Mouse (Mus musculus): ENCODE results near the gene Scp2. TPM values are rescaled to one million over a fixed set of nuclear protein-coding genes. Genes with fewer than 3 reads are reported as not detected.

Gene Scp2
- polyA plus RNA-seq, 1 experiment from 2014 or later, result 333 TPM

DNA sequence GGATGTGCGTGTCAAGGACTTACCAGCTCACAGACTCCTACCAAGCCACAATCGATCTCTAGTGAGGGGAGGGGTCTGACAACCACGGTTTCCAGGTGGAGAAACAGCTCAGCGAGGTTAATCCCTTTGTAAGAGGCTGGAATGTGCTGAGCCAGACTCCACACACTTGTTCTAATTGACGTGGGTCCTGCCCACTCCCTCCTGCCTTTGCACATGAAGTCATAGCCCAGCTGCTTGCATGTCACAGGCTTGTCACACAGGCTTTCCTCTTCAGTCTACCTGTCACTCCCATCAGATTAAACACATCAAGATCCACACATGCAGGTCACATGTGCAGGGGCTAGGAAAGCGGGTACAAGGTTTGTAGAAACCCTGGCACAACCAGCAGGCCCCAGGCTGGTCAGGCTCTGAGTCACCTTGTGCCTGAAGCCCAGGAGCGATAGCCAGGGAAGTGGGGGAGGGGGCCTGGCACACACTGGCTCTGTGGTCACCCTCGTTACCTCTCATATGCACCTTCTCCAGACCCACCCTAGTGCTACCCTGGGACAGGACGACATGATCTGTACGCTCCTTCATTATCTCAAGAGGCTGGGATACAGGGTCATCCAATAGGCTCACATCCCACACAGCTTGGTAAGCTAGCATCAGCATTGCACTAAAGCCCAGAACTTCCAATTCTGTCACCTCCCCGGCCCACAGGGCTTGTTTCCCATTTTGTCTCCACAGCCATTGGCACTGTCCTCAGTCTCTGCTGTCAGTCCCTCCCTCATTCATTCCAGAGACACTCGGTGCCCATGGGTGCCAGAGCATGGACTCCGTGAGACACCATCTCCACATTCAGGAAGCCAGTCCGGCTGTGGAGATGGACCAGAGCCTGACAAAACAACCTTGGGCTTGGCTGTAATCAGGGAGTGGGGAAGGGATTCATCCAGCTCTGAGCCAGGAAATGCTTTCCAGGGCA, 125.6 kb downstream of the Scp2 start:
- peak; percentile 14 for DNase-seq (ENCODE audit: low spot score)

DNA sequence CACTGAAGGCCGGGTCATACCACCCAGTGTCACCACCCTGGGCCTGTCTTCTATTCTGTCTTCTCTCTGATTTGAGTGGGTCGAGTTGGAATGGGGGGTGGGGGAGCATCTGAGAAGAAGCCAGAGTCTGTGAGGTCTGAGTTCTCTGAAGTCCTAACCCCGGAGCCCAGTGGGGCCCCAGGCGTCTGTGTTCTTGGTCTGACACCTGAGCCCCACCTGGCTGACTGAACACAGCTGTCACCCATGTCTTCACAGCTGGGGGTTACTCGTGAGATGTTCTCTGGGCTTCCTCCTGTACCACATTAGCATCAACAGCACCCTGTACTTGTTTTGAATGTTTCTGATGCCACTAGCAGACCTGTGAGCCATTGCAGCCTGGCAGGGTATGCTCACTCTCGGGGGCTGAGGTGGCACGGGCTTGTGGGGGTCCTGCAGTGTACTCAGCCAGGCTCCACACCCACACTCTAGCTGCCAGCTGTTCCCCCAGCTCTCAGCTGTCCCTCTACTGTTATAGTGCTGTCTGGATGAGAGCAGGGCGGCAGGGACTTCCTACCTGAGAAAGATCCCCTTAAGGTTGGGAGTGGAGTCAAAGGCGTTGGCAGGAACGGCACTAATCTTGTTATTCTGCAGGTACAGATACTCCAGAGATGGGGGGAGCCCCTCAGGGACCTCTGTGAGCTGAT, 126.4 kb downstream of the Scp2 start:
- DNase-seq (ENCODE audit: low spot score), result peak; percentile 86

DNA sequence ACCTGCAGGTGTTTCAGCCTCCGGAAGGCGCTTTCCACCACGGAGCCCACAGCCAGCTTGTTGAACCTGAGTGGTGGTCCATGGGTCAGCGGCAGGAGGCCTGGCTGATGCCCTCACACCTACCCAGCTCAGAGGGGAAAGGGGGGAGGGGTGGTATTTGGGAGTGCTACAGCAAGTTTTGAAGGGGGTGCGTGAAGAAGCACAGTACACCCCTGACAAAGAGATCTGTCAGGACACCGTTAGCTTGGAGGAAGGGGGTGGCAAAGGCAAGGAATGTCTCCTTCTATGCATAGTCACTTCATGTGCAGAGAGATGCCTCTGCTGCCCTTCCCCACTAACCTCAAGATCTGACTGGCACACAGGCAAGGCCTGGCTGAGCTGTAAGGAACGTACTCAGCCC, 127.0 kb downstream of the Scp2 start:
- no peak for DNase-seq (ENCODE audit: low spot score)

DNA sequence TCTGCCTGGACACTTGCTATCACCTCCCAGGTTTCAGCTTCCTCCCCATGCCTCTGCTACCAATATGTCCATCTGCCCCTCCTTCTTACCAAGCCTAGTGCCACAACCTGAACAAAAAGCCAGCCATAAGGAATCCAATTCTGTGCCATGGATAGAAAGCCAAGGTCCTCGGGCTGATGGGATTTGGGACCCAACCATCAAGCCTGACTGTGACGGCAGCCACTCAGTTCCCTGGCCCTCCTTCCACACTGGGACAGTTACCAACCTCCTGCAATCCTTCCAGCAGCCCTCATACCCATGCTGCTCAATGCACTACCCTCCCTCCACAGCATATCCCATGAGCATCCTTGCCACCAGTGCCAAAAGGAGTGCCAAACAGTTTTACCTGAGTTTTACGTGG, 128.5 kb downstream of the Scp2 start:
- DNase-seq (ENCODE audit: low spot score), result no peak

DNA sequence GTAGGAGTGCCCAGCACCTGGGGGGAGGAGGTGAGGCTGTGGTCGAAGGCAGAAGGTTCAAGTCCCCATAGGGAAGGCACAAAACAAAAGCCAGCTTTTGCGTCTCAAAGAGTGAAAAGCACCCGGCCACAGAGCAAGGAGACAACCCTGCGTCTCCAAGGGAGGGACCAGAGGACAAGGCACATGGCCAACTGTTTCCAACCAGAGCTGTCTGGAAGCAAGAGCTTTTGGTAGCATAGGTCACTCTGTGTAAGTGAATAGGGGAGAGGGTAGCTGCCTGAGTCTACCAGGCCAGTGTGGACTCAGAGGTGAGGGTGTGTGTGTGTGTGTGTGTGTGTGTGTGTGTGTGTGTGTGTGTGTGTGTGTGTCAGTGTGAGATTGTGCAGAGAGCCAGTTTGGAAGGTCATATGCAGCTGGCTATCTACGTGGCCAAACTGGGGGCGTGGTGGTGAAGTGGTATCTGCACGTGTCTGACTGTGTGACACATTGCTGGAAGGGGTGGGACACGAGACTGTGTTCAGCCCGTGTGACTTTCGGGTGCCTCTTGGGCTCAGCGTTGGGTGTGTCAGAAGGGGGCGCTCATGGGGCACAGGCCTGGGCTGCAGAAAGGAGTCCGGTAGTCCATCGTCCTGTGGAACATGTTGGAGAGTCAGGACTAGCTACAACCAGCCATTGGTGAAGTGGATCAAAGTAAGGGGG, 129.6 kb downstream of the Scp2 start:
- DNase-seq (ENCODE audit: low spot score), result no peak

DNA sequence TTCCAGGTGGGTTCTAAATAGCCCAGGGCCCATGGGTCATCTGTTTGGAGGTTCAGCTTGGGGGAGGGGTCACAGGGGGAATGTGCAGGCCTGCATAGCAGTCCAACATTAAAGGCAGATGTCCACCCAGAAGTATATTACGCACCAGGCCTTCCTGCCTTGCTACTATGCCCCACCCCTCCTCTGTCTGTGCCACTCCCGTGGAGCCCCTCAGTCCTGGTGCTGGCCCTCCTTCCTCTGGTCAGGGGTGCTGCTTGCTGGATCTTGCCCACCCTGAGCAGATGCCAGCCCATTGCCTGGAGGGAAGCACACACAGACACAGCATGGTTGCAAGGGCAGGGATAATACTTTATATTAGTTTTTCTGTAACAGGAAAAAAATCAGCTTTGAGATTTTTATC, 130.3 kb downstream of the Scp2 start:
- no peak for DNase-seq (ENCODE audit: low spot score)

DNA sequence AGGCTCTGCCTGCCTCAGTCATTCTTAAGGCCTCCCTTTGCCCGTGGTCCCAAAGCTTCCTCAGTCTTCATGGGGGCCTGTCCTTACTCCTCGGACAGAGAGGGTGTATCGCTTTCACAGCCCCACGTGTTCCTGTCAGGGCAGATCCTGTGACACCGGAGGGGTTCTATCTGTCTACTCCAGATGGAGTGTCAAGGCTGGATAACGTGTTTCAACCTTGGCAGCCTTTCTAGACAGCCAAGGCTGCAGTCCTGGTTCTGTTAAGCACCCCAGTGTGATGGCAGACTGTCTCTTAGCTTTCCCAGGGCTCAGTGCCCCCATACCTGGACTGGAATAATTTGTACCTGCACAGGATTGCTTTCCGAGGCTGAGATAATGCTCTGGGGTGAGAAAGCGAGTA, 136.3 kb downstream of the Scp2 start:
- DNase-seq (ENCODE audit: low spot score), result no peak

DNA sequence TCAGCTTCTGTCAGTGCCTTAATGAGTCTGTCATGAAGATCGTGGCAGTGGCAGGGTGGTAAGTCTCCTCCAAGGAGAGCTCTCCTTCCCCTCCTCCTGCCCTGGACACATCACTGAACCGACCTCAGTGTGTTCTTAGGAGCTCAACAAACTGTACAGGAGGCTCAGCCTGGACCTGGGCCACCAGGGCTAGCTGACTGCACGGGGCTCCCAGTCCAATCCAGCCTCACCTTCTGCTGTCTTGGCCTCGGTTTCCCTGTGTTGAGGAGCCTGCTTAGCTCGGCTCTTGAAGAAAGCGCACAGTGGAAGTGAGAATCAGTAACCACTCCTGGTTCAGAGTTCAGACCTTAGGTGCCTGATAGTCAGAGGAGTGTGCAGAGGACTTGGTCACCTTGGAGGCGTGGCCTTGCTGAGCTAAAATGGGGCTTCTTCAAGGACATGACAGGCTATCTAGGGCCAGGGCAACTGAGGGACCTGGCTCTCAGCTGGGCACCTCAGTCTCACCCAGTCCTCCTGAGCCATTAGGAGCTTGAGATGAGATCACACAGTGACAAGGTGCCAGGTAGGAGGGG, 137.2 kb downstream of the Scp2 start:
- no peak for DNase-seq (ENCODE audit: low spot score)

DNA sequence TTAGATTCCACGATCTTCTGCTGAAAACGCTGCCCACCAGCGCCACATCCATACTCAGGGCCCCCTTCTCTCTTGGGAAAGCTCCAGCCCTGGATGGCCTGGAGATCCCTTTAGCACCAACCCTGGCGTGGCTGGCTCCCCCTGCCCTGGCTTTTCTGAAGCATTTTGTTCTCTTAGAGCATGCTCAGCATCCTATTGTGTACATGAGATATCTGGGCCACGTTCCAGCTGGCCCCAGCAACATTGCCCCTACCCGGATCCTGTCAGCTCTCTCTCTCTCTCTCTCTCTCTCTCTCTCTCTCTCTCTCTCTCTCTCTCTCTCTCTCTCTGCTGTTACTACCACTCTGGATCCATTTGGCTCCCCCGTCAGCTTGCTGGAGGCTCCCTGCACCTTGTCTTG, 139.5 kb downstream of the Scp2 start:
- DNase-seq (ENCODE audit: low spot score), result no peak

DNA sequence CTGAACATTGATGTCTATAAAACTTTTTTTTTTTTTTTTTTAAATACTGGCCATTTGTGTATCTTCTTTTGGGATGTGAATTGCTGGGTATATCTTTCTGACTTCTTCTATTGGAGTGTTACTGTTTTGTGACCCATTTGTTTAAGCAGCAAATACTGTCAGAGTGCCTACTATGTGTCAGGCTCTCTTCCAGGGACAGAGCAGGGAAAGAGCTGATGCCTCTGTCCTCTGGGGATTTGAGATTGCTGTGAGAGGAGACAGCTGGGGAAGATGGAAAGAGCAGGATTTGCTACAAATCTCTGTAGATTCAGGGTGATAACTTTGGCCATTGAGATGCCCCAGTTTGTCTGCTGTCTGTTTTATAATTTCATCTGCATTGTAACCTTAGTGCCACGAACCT, 145.4 kb downstream of the Scp2 start:
- no peak for DNase-seq (ENCODE audit: low spot score)

DNA sequence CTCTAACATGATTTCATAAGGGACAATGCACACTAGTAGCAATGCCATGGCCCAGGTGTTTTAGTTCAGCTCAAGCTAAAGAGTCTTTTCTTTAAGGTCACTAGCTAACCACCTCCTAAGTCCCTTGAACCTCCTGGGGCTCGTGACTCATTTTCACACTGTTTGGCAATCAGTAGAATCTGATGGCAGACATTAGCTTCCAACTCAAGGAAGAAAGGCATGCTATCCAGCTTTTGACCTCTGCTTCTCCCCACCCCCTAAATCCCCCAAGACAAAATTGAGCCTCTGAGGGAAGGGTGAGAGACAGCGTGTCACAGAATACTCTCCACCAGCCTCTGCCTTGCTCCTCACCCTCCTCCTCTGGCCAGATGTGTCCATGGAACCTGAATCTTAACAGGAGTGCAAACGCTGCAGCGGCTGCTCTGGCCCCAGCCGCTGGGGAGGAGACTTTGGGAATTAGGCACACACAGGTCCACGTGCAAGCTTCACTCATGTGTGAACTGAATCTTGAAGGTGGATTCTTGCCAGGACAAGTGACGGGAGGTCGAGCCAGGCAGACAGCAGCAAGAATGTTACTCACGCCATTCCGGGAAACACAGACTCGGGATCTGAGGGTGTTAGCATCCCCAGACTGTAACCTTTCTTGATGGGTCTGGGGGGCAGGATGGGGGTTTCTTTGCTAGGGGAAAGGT, 146.0 kb downstream of the Scp2 start:
- no peak for DNase-seq (ENCODE audit: low spot score)

DNA sequence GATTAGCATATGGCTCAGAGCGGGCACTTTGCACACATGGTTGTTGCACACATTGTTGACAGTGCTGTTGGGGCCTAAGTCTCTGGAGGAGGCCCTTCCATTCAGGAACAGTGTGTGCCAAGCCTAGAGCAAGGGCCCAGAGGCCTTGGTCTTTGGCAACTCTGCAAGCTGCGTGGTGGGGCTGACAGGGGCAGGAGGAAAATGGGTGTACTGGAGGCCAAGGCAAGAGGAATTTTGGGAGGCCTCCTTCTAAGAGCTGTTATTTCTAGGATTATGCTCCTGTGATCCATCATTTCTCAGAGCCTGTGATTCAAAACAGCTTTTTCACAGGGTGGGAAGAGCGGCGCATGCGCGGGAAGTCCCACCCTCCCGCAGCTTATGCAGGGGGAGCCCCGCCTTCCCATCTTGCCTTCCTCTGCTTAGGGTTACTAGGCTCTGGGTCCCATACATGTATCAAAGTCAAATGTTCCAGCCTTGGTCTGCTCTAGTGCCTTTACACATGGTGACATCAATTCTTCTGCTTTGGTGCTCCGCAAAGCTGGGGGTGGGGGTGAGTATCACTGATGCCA, 148.3 kb downstream of the Scp2 start:
- DNase-seq (ENCODE audit: low spot score), result no peak

DNA sequence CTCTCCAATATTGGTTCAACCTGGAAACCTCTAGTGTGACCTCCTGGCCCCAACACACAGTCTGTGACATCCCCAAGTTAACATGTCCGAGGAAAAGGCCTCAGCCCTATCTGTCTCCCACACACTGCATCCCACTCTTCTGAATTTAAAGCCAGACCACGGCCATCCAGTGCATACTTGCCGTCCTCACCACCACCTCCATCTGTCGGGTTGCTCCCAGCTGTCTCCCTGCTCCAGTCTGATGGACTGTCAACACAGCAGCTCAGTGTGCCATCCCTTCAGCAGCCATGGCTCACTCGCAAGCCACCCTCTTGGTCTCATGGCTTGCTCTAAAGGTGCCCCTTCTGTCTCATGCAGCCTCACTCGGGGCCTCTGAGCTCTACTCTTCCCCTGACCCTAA, 149.1 kb downstream of the Scp2 start:
- no peak for DNase-seq (ENCODE audit: low spot score)

DNA sequence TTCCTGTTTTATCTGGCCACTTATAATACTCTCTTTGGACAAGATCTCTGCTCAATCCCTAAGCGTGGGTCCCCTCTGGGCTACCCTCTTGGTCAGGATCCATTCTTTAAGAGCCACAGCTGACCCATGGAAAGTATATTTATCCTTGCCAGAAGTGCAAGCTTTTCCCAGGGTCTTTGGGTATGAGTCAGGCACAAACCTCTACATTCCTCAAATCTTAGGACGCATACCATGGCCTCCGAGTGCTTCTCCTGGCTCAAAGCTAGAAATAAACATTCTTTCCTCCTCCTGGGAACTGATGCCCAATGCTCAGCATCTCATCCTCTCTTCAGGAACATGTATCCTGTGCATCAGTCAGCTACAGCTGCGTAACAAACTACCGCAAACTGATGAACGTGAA, 149.8 kb downstream of the Scp2 start:
- DNase-seq (ENCODE audit: low spot score), result no peak

Small RNAs within 50 kb of the gene (microRNA-seq; reads per million reads assigned to microRNA genes)
- not detected for gene Mir6397 (ENCODE audit: borderline number of aligned reads)

Other genes with a start within 250 kb of the Scp2 start
- gene Cpt2, start 221.4 kb downstream of the Scp2 start, polyA plus RNA-seq (2015; fragmentation: Nextera tagmentation; extraction: Ambion mirVana), result 20.7 and 20.9 TPM in 2 replicates
- gene Slc1a7, start 176.7 kb downstream of the Scp2 start, polyA plus RNA-seq (2015; fragmentation: Nextera tagmentation; extraction: Ambion mirVana), result not detected in 2 replicates
- gene Podn, start 48.6 kb downstream of the Scp2 start, polyA plus RNA-seq (2015; fragmentation: Nextera tagmentation; extraction: Ambion mirVana), result 0.32 and 0.36 TPM in 2 replicates
- 8.8 and 9.9 TPM in 2 replicates for gene Echdc2, start 20.4 kb upstream of the Scp2 start, polyA plus RNA-seq (2015; fragmentation: Nextera tagmentation; extraction: Ambion mirVana)
- gene Zyg11a, start 73.0 kb upstream of the Scp2 start, polyA plus RNA-seq (2015; fragmentation: Nextera tagmentation; extraction: Ambion mirVana), result 0.06 and 0.08 TPM in 2 replicates
- gene Zyg11b, start 156.1 kb upstream of the Scp2 start, polyA plus RNA-seq (2015; fragmentation: Nextera tagmentation; extraction: Ambion mirVana), result 8.0 and 9.5 TPM in 2 replicates
- gene Coa7, start 183.1 kb upstream of the Scp2 start, polyA plus RNA-seq (2015; fragmentation: Nextera tagmentation; extraction: Ambion mirVana), result 49.4 and 50.9 TPM in 2 replicates
- gene Shisal2a, start 238.4 kb upstream of the Scp2 start, polyA plus RNA-seq (2015; fragmentation: Nextera tagmentation; extraction: Ambion mirVana), result not detected in 2 replicates